Mouse (Mus musculus) testis, adult 2 months (tissue): ENCODE results near the gene Scimp.

Experiments used
- CTCF ChIP-seq: fragments of 200-500 bp; IDR thresholded peaks from 2 replicates; pipeline ENCODE4 v1.5.1; 2012; ENCODE audit warnings: low read depth, mild to moderate bottlenecking, inconsistent platforms, low read length, moderate library complexity; ENCODE audit not compliant: control insufficient read depth, insufficient read depth, insufficient replicate concordance
- POLR2A ChIP-seq: fragments of 200-500 bp; IDR thresholded peaks from 2 replicates; pipeline ENCODE4 v1.6.1; 2012; ENCODE audit warnings: low read depth, mild to moderate bottlenecking, inconsistent platforms, low read length, moderate library complexity; ENCODE audit not compliant: control insufficient read depth

DNA sequence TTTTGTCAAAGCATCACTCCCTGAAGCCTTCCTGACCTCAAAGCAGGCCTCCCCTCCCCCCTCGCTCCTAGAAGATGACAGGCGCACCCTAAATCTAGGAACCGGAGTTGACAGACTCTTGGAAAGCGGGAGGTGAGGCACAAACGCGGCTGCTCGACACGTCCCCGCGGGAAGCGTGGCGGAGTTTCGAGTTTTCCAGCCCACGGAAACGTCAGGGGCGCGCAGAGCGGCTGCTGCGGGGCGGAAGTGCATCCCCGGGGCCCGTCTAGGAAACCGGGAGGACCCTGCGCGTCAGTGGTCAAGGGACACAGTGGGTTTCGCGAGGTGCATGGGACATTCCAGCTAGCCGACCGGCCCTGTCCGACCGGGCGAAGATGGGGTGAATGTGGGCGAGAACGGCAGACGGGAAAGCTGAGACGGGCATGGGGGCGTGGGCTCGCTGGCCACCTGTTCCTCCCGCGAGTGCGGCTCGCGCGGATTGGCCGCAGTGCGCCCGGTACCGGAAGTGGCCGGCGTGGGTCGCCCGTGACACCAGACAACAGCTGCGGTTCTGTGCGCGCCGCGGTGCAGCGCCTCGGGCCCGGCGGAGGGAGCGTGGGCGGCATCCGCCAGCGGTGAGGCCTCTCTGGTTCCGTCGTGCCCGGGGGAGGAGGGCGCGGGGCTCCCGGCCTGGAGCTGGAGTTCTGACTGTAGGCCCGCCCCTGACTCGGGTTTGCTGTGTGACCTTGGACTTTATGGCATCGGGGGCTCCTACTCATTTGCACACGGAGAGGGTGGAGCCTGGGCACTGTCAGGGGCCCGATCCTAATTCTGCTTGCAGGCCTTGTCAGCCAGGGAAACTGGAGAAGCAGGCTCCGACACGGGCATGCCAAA is 48.2 kb downstream of the Scimp start, which contains the start of gene Zfp3:
- TF ChIP-seq CTCF (no peak), POLR2A (peak; percentile 56; the same call in 1 of the 2 replicates)
